Mouse (Mus musculus) heart, postnatal 25 days (tissue): Measurements from ENCODE around the gene Zfp184. TPM values are rescaled to one million over a fixed set of nuclear protein-coding genes. Genes with fewer than 3 reads are reported as not detected.

Experiments
- DNase-seq: peaks from one replicate; pipeline ENCODE4 v3.0.0; 2022; ENCODE audit warnings: low spot score
- intact Hi-C: fragments of 180-260 bp; cut with DNase I; formaldehyde crosslinking; loops from one replicate; pipeline ENCODE4 v1.15.1; 2025
- total RNA-seq, 2 experiments: library from RNA; stranded (reverse); gene quantifications; 2 replicates each; pipeline ENCODE4 v1.2.3; 2021

The Zfp184 gene
- total RNA-seq, 2 experiments from 2014 or later, result 0.56 to 0.68 TPM

- peak; percentile 50 for DNase-seq
- intact Hi-C loops, result loop anchor here (2.0 to 10.0 kb wide), 2 partner anchors 22 to 64 kb away; no protein-coding TSS in a partner anchor
Observed at GRCm38 (mm10) chr13:21918570-21919419, 26.1 kb upstream of the Zfp184 start.

GRCm38 (mm10) chr13:21919836-21920431 is 25.0 kb upstream of the Zfp184 start:
- no peak for DNase-seq
- intact Hi-C loops, result loop anchor here (2.0 to 10.0 kb wide), 3 partner anchors 21 to 102 kb away; no protein-coding TSS in a partner anchor

GRCm38 (mm10) chr13:21920681-21921233 is 24.1 kb upstream of the Zfp184 start:
- DNase-seq, result no peak
- intact Hi-C loops, result loop anchor here (5.0 kb wide), 1 partner anchor 102 kb away; no protein-coding TSS in a partner anchor

- DNase-seq, result no peak
- intact Hi-C loops, result loop anchor here (5.0 kb wide), 1 partner anchor 99 kb away; no protein-coding TSS in a partner anchor
Observed at GRCm38 (mm10) chr13:21923417-21923816, 21.5 kb upstream of the Zfp184 start.

GRCm38 (mm10) chr13:21924734-21925335 is 20.1 kb upstream of the Zfp184 start:
- intact Hi-C loops, result loop anchor here (5.0 kb wide), 1 partner anchor 97 kb away; no protein-coding TSS in a partner anchor
- no peak for DNase-seq

GRCm38 (mm10) chr13:21930981-21931380 is 13.9 kb upstream of the Zfp184 start:
- intact Hi-C loops, result no loop called here
- DNase-seq, result no peak

GRCm38 (mm10) chr13:21931740-21932139 is 13.2 kb upstream of the Zfp184 start:
- intact Hi-C loops, result no loop called here
- DNase-seq, result no peak

- intact Hi-C loops, result no loop called here
- DNase-seq, result no peak
Observed at GRCm38 (mm10) chr13:21933626-21934548, 11.0 kb upstream of the Zfp184 start.

- DNase-seq, result peak; percentile 13
- intact Hi-C loops, result no loop called here
Observed at GRCm38 (mm10) chr13:21934982-21935791, 9.7 kb upstream of the Zfp184 start.

- intact Hi-C loops, result no loop called here
Observed at GRCm38 (mm10) chr13:21935833-21936232, 9.1 kb upstream of the Zfp184 start.

GRCm38 (mm10) chr13:21936968-21937367 is 7.9 kb upstream of the Zfp184 start:
- intact Hi-C loops, result no loop called here
- DNase-seq, result peak; percentile 3

More at GRCm38 (mm10) chr13:21935833-21936232, 9.1 kb upstream of the Zfp184 start:
- DNase-seq, result no peak

- peak; percentile 73 for DNase-seq
- intact Hi-C loops, result loop anchor here (2.0 to 10.0 kb wide), 6 partner anchors 21 to 1575 kb away; no protein-coding TSS in a partner anchor
Observed at GRCm38 (mm10) chr13:21940213-21940612, 4.7 kb upstream of the Zfp184 start.

- intact Hi-C loops, result loop anchor here (2.0 to 10.0 kb wide), 6 partner anchors 22 to 1574 kb away; no protein-coding TSS in a partner anchor
Observed at GRCm38 (mm10) chr13:21940811-21941321, 4.0 kb upstream of the Zfp184 start.

GRCm38 (mm10) chr13:21943644-21944043 is 1.2 kb upstream of the Zfp184 start:
- intact Hi-C loops, result loop anchor here (10.0 kb wide), 3 partner anchors 779 to 1571 kb away; no protein-coding TSS in a partner anchor
- DNase-seq, result no peak

More at GRCm38 (mm10) chr13:21940811-21941321, 4.0 kb upstream of the Zfp184 start:
- peak; percentile 63 for DNase-seq

- DNase-seq, result no peak
- intact Hi-C loops, result loop anchor here (10.0 kb wide), 3 partner anchors 780 to 1570 kb away; no protein-coding TSS in a partner anchor
Observed at GRCm38 (mm10) chr13:21944592-21944925, 335 bp upstream of the Zfp184 start.

GRCm38 (mm10) chr13:21969269-21969668 is 24.4 kb downstream of the Zfp184 start:
- intact Hi-C loops, result no loop called here
- no peak for DNase-seq

GRCm38 (mm10) chr13:21969816-21970215 is 24.9 kb downstream of the Zfp184 start:
- no peak for DNase-seq
- intact Hi-C loops, result no loop called here

GRCm38 (mm10) chr13:21971641-21972040 is 26.7 kb downstream of the Zfp184 start:
- no peak for DNase-seq
- intact Hi-C loops, result no loop called here
